Mouse (Mus musculus): ENCODE measurements around the gene H2afy. TPM values are rescaled to one million over a fixed set of nuclear protein-coding genes. Genes with fewer than 3 reads are reported as not detected.

Gene H2afy
- polyA plus RNA-seq, 2 experiments = 297 to 304 TPM

DNA sequence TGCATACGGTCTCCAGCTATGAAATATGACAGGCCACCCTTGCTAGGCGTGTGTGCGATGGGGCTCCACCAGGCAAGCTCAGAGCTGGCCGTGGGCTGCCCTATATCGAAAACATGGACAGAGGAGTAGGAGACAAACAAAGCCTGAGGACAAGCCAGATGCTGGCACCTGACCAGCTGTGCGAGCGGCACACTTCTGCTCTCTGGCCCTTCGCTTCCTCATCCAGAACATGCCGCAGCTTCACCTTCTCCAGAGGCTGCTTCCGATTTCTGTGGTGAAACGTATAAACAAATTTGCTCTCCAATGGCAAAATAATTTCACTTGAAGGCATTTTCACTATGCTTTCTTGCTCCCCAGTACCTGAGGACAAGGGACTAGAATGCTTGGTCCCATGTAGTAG is 29.4 kb upstream of the H2afy start:
- H3K27ac ChIP-seq (replicated peaks; ENCODE audit: low read depth, low read length) = peak overlapping the region; percentile 71; the same call in 1 of the 2 replicates
- peaks cover 73% of the 10 kb centered on the region for H3K4me1 ChIP-seq (ENCODE audit: control insufficient read depth, insufficient read depth, low read length)
- TF ChIP-seq POLR2A (IDR thresholded peaks at IDR 0.05; ENCODE audit: borderline replicate concordance, extremely low read depth, insufficient read depth, insufficient read length) = no peak

DNA sequence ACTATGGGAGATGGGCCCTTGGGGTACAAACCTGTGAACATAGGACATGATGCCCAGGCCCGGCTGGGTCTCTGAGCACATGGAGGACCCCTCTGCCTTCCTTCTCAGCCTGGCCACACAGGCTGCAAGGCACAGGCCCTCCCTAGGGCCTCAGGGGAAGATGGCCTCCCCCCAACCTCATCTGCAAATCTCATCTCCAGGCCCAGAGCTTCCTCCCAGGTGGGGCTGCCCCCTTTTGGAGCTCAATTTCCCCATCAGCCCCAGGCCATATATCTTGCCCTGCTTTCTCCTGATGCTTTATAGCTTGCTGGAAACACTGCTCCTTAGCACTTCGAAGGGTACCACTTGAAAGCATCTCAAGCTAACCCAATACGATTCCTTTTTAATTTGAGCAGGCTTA is 28.2 kb upstream of the H2afy start:
- Histone ChIP-seq H3K4me1 (ENCODE audit: control insufficient read depth, insufficient read depth, low read length) (peaks cover 77% of the 10 kb centered on the region), H3K9me3 (ENCODE audit: control insufficient read depth, low read length) (no peaks in the 10 kb centered on the region), H3K27me3 (ENCODE audit: control insufficient read depth, insufficient read depth, low read length) (no peaks in the 10 kb centered on the region), H3K9ac (ENCODE audit: low read depth, low read length, severe bottlenecking) (no peak overlapping the region), H3K36me3 (ENCODE audit: control insufficient read depth, insufficient read depth, low read length) (no peaks in the 10 kb centered on the region), H3K27ac (replicated peaks; ENCODE audit: low read depth, low read length) (peak overlapping the region; percentile 86), H3K4me3 (replicated peaks; ENCODE audit: low read length) (no peak overlapping the region), H3K4me2 (replicated peaks; ENCODE audit: low read depth, low read length, severe bottlenecking) (peak overlapping the region; percentile 13; the same call in 1 of the 2 replicates)
- ATAC-seq (ENCODE audit: low FRiP score, low read depth) = no peak
- DNase-seq (ENCODE audit: low spot score) = peak; percentile 4
- no peak for TF ChIP-seq POLR2A (IDR thresholded peaks at IDR 0.05; ENCODE audit: borderline replicate concordance, extremely low read depth, insufficient read depth, insufficient read length)
- 20% methylated on average over 3 of the region's 3 CpGs for WGBS

More for the DNA sequence above, 29.4 kb upstream of the H2afy start:
- H3K4me2 ChIP-seq (replicated peaks; ENCODE audit: low read depth, low read length, severe bottlenecking) = no peak overlapping the region
- no peaks in the 10 kb centered on the region for H3K9me3 ChIP-seq (ENCODE audit: control insufficient read depth, low read length)
- DNase-seq (ENCODE audit: low spot score) = no peak
- no peak for ATAC-seq (ENCODE audit: low FRiP score, low read depth)
- H3K9ac ChIP-seq (ENCODE audit: low read depth, low read length, severe bottlenecking) = no peak overlapping the region
- H3K4me3 ChIP-seq (replicated peaks; ENCODE audit: low read length) = no peak overlapping the region
- no peaks in the 10 kb centered on the region for H3K36me3 ChIP-seq (ENCODE audit: control insufficient read depth, insufficient read depth, low read length)
- 69% methylated on average over 11 of the region's 11 CpGs for WGBS
- H3K27me3 ChIP-seq (ENCODE audit: control insufficient read depth, insufficient read depth, low read length) = no peaks in the 10 kb centered on the region

DNA sequence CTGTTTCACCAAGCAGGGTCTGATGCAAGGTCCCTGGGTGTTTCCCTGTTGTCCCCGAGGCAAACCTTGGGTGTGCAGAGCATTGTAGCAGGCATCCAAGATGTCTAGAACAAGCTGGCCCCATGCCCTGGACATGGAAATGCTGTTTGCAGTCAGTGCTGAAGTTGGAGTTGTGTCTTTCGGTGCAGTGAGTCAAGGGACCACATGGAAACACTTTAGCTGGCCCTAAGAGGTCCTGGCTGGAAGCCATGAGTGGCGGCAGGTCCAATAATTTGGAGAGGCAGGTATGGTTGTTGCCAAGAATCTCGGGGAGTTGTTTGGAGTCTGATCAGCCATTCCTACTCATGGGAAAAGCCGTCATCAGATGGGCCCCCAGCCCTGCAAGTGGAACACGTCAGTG is 27.6 kb upstream of the H2afy start:
- TF ChIP-seq POLR2A (IDR thresholded peaks at IDR 0.05; ENCODE audit: borderline replicate concordance, extremely low read depth, insufficient read depth, insufficient read length) = no peak
- Histone ChIP-seq H3K9me3 (ENCODE audit: control insufficient read depth, low read length) (no peaks in the 10 kb centered on the region), H3K36me3 (ENCODE audit: control insufficient read depth, insufficient read depth, low read length) (no peaks in the 10 kb centered on the region), H3K27ac (replicated peaks; ENCODE audit: low read depth, low read length) (peak overlapping the region; percentile 86), H3K4me1 (ENCODE audit: control insufficient read depth, insufficient read depth, low read length) (peaks cover 78% of the 10 kb centered on the region), H3K4me2 (replicated peaks; ENCODE audit: low read depth, low read length, severe bottlenecking) (peak overlapping the region; percentile 13; the same call in 1 of the 2 replicates), H3K4me3 (replicated peaks; ENCODE audit: low read length) (no peak overlapping the region), H3K9ac (ENCODE audit: low read depth, low read length, severe bottlenecking) (no peak overlapping the region), H3K27me3 (ENCODE audit: control insufficient read depth, insufficient read depth, low read length) (no peaks in the 10 kb centered on the region)
- ATAC-seq (ENCODE audit: low FRiP score, low read depth) (peak; percentile 57), DNase-seq (ENCODE audit: low spot score) (peak; percentile 92)
- 24% methylated on average over 6 of the region's 6 CpGs for WGBS

DNA sequence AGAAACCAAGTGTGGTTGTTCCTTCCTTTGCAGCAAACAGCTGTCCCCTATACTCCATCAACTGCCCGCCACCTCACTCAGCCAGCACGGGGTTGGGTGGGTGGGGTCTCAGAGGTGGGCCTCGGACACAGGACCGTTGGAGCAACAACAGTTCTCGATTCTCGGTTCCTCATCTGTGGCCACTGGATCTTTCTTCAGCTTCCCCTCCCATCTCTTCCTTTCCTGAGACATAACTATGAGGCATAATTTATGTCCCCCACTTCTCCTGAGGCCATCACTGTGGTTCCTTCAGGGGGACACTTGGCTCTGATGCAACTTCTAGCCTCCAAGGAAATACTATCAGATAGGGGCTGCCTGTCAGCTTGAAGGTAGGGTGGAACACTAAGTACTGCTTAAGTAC is 26.7 kb upstream of the H2afy start:
- Histone ChIP-seq H3K36me3 (ENCODE audit: control insufficient read depth, insufficient read depth, low read length) (no peaks in the 10 kb centered on the region), H3K27me3 (ENCODE audit: control insufficient read depth, insufficient read depth, low read length) (no peaks in the 10 kb centered on the region), H3K9me3 (ENCODE audit: control insufficient read depth, low read length) (no peaks in the 10 kb centered on the region), H3K9ac (ENCODE audit: low read depth, low read length, severe bottlenecking) (no peak overlapping the region), H3K4me1 (ENCODE audit: control insufficient read depth, insufficient read depth, low read length) (peaks cover 73% of the 10 kb centered on the region), H3K27ac (replicated peaks; ENCODE audit: low read depth, low read length) (peak overlapping the region; percentile 86), H3K4me2 (replicated peaks; ENCODE audit: low read depth, low read length, severe bottlenecking) (no peak overlapping the region), H3K4me3 (replicated peaks; ENCODE audit: low read length) (no peak overlapping the region)
- DNase-seq (ENCODE audit: low spot score) = no peak
- no peak for TF ChIP-seq POLR2A (IDR thresholded peaks at IDR 0.05; ENCODE audit: borderline replicate concordance, extremely low read depth, insufficient read depth, insufficient read length)
- ATAC-seq (ENCODE audit: low FRiP score, low read depth) = no peak
- WGBS = 58% methylated on average over 6 of the region's 6 CpGs

GRCm38 (mm10) chr13:56159614-56160363 is 23.6 kb upstream of the H2afy start:
- Histone ChIP-seq H3K9me3 (ENCODE audit: control insufficient read depth, low read length) (no peaks in the 10 kb centered on the region), H3K4me3 (replicated peaks; ENCODE audit: low read length) (no peak overlapping the region), H3K4me1 (ENCODE audit: control insufficient read depth, insufficient read depth, low read length) (peaks cover 70% of the 10 kb centered on the region), H3K4me2 (replicated peaks; ENCODE audit: low read depth, low read length, severe bottlenecking) (peak overlapping the region; percentile 18; the same call in 1 of the 2 replicates), H3K27ac (replicated peaks; ENCODE audit: low read depth, low read length) (peak overlapping the region; percentile 6), H3K9ac (ENCODE audit: low read depth, low read length, severe bottlenecking) (0 out of 2 replicates have a peak overlapping the region, but pooled peaks have one; percentile 3), H3K27me3 (ENCODE audit: control insufficient read depth, insufficient read depth, low read length) (no peaks in the 10 kb centered on the region), H3K36me3 (ENCODE audit: control insufficient read depth, insufficient read depth, low read length) (no peaks in the 10 kb centered on the region)
- DNase-seq (ENCODE audit: low spot score) = no peak
- no peak for TF ChIP-seq POLR2A (IDR thresholded peaks at IDR 0.05; ENCODE audit: borderline replicate concordance, extremely low read depth, insufficient read depth, insufficient read length)
- WGBS = 4% methylated on average over 17 of the region's 17 CpGs
- no peak for ATAC-seq (ENCODE audit: low FRiP score, low read depth)
